Mouse (Mus musculus) C2C12 (cell line): Measurements from ENCODE around the gene Krtap21-1.

ENCODE experiments used
- CEBPB ChIP-seq: IDR thresholded peaks from one replicate; pipeline ENCODE4 v1.6.1; 2011; ENCODE audit warnings: low read depth, mild to moderate bottlenecking, control low read depth, moderate library complexity
- CTCF ChIP-seq: IDR thresholded peaks from one replicate; pipeline ENCODE4 v1.5.1; 2011; ENCODE audit not compliant: control insufficient read depth, insufficient read depth, insufficient read length
- MYOD1 ChIP-seq: IDR thresholded peaks from one replicate; pipeline ENCODE4 v1.6.1; 2011; ENCODE audit warnings: low read depth; ENCODE audit not compliant: control insufficient read depth, insufficient read length
- MYOG ChIP-seq: IDR thresholded peaks from one replicate; pipeline ENCODE4 v1.6.1; 2011; ENCODE audit not compliant: control insufficient read depth, insufficient read length; ENCODE audit errors: extremely low read depth
- USF1 ChIP-seq: IDR thresholded peaks from one replicate; pipeline ENCODE4 v1.6.1; 2011; ENCODE audit warnings: low read depth, mild to moderate bottlenecking, control low read depth, moderate library complexity

GRCm38 (mm10) chr16:89416311-89416710, 12.6 kb upstream of the Krtap21-1 start:
- TF ChIP-seq MYOG = no peak
- TF ChIP-seq CTCF = no peak
- TF ChIP-seq CEBPB = no peak
- no peak for TF ChIP-seq USF1
- TF ChIP-seq MYOD1 = no peak
